Mouse (Mus musculus): ENCODE measurements around the gene Clec16a.

Gene Clec16a

DNA sequence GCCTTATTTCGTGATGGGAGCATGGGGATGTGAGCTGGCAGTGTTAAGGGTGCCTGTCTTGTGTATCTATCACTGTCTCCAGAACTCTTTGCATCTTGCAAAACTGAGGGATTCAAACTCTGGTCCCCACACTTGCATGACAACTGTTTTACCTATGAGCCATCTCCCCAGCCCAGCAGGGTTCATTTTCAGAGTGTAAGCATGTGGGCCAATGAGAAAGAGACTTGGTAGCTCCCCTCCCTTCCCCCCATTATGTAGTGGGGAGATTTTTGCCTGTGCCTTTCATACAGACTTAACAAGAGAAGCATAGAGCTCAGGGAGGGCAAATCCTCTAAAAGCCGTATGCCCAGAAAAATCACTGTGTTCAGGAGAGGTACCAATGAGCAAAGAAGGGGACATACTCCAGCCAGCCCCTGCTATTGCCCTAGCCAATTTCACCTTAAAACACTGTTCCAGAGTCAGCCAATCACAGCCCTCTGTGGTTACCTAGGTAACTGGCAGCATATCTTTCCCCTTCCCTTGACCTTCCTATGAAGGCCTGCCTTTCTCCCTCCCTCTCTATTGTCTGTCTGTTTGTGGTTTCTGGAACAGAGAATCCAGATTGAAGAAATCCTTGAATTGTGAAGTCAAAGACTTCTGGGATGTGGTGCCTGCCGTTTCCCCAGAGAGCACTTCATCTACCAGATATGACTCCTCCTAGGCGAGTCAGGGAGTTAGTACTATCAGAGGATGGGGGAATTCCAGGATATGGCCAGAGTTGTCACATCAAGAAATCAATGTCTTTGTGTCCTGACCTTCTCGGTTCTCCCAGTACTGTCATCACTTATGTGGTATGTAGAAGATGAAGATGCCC, 55.0 kb downstream of the Clec16a start:
- ChIA-PET POLR2A (interaction anchor here in 1 of 4 experiments (0.6 kb wide), 1 partner anchor 28 kb away, joined by 5 read pairs; no protein-coding TSS in a partner anchor), CTCF (interaction anchor here in 1 of 4 experiments (0.9 kb wide), 1 partner anchor 144 kb away, joined by 3 read pairs; no protein-coding TSS in a partner anchor)

DNA sequence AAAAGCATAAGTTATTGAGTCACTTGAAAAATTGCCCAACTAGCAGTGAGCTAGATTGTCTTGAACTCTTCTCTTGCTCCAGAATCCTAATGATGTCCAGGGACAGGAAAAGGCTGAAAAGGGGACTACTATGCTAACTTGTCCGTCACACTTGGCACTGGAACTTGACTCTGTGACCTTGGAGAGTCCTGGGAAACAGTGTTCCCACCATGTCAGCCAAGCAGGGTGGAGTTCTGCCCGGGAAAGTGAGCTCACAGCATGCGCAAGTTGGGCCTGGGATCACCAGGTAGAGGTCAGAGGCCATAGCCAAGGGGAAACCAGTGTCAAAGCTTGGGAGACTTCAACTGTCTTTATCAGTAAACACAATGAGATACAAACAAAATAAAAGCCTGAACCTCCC, 62.7 kb downstream of the Clec16a start:
- ChIA-PET POLR2A (interaction anchor here in 2 of 4 experiments (0.7 to 1.1 kb wide), 2 partner anchors 14 to 278 kb away, joined by 3 to 4 read pairs; no protein-coding TSS in a partner anchor), CTCF (no interaction called here)

DNA sequence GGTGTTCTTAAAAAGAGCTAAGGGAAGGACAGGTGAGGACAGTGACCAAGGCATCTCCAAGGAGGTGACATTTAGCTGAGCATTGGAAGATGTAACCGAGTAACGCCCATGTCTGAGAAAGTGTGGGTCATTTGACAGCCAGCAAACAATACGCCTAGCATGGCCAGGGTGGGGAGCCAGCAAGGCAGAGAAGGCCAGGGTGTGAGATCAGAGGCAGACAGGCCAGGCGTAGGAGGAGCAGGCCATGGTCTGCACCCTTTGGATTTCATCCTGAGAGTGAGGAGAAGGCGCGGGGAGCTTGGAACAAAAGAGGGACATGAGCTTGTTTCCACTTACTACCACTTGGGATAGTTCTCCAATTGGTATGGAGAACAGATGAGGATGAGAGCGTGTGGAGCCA, 64.8 kb downstream of the Clec16a start:
- CTCF ChIA-PET: interaction anchor here in 1 of 4 experiments (1.2 kb wide), 1 partner anchor 176 kb away, joined by 3 read pairs; no protein-coding TSS in a partner anchor
- POLR2A ChIA-PET: interaction anchor here in 2 of 4 experiments (0.6 to 0.9 kb wide), 2 partner anchors 11 kb away, joined by 4 read pairs; no protein-coding TSS in a partner anchor

DNA sequence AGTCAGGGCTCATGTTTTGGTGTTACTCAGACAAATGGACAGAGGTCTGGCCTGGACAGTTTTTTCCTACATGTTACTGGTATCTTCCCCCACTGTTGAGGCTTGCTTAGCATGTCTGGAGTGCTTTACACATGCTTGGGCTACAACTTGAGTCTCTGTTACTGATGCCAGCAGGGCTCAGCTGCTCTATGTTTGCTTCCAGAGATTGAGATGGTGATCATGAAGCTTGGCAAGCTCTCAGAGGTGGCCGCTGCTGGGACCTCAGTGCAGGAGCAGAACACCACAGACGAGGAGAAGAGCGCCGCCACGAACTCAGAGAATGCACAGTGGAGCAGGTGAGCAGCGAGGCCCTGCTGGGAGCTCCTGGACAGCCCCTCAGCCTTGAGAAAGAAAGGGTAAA, 65.7 kb downstream of the Clec16a start:
- POLR2A ChIA-PET: interaction anchor here in 1 of 4 experiments (0.9 kb wide), 1 partner anchor 10 kb away, joined by 4 read pairs; no protein-coding TSS in a partner anchor
- CTCF ChIA-PET: interaction anchor here in 1 of 4 experiments (1.4 kb wide), 1 partner anchor 10 kb away, joined by 3 read pairs; no protein-coding TSS in a partner anchor

DNA sequence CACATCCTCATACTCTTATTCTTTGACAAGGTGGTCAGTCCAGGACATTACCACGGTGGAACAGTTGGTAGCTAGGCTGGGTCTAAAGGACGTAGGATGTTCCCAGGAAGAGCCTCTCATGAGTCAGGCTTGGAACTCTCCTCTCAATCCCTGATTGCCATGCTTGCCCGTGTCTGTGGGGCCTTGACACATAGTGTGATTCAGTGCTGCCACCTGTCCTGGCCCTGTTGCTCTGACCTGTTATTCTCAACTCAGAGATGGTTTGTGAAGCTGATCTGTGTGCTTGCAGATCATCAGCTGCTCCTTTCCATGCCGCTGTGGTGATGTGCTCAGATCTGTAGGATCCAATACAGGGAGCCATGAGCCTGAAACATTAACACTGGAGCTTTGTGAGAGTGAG, 66.2 kb downstream of the Clec16a start:
- ChIA-PET POLR2A (no interaction called here), CTCF (interaction anchor here in 2 of 4 experiments (1.0 to 1.4 kb wide), 2 partner anchors 8 to 9 kb away, joined by 3 to 4 read pairs; no protein-coding TSS in a partner anchor)

DNA sequence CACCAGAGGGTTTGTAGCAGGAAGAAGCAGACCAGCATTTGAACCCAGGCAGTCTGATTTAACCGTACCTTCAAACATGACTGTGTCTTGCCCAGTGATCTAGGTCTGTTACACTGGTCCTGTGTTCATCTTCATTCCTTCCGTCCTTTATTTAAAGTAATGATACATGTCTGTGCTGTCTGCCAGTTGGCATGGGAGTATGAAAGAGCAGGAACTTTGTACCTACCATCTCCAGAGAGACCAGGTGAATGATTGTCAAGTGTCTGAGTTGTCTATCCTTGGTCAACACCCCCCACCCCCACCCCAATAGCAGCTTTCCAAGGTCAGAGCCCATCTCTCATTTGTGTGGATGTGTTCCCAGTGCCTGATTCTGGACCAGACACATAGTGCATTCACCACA, 68.9 kb downstream of the Clec16a start:
- POLR2A ChIA-PET: interaction anchor here in 1 of 4 experiments (1.1 kb wide), 1 partner anchor 9 kb away, joined by 3 read pairs; no protein-coding TSS in a partner anchor
- CTCF ChIA-PET: no interaction called here

DNA sequence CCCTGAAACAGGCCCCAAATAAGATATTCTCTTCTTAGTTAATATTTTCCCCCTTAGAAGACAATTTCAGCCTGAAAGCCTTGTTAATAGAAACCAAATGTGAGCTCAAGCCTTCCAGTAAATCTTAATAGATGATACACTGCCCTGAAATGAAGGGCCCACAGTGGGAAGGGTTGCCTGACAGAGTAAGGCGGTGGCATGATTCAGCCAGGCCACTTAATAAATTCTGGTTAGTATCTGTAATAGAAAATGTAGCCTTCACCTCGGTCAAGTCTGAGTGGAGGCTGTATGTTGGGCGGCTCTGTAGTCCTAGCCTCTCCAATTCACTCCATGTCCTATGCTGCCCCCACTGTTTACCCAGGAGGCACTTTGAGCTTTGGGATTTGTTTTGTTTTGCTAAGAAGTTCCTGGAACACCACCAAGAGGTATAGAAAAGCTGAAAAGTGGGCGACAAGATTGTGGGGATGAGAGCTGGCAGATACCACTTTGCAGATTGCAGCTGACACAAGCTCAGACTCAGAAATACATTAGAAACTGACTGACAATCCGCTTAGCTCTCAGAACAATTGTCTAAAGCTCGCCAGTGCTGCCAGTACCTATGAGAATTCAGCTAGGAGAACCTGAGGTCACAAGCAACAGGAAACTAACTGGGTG, 75.9 kb downstream of the Clec16a start:
- POLR2A ChIA-PET: interaction anchor here (0.6 to 1.6 kb wide), 13 partner anchors 9 to 585 kb away, joined by 3 to 4 read pairs (median 3); partner anchors contain the start of gene Nubp1 (in 1 of the 4)
- CTCF ChIA-PET: interaction anchor here in 3 of 4 experiments (0.6 to 2.2 kb wide), 6 partner anchors 10 to 165 kb away, joined by 3 to 11 read pairs (median 3); no protein-coding TSS in a partner anchor

DNA sequence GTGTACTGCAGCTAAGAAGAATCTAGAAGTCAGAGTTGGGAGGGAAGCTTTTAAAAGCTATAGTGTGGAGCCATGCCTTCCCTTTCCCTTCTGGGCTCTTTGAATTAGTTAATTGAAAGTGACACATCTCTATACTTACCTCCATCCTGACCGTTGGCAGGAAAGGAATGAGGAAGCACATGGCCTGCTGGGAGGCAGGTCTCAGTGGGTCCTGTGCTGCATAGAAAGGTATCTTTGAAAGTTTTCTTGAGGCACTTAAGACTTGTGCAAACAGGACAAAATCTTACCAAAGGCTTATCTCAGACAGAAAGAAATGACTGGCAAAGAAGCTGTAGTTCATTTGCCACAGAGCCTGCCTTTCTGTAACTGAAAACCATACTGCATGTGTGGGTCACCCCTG, 76.6 kb downstream of the Clec16a start:
- CTCF ChIA-PET: interaction anchor here in 2 of 4 experiments (1.0 to 2.2 kb wide), 4 partner anchors 18 to 165 kb away, joined by 3 to 11 read pairs (median 4); no protein-coding TSS in a partner anchor
- POLR2A ChIA-PET: interaction anchor here (0.6 to 1.6 kb wide), 10 partner anchors 9 to 584 kb away, joined by 3 to 4 read pairs (median 3); partner anchors contain the start of gene Nubp1 (in 1 of the 4)

DNA sequence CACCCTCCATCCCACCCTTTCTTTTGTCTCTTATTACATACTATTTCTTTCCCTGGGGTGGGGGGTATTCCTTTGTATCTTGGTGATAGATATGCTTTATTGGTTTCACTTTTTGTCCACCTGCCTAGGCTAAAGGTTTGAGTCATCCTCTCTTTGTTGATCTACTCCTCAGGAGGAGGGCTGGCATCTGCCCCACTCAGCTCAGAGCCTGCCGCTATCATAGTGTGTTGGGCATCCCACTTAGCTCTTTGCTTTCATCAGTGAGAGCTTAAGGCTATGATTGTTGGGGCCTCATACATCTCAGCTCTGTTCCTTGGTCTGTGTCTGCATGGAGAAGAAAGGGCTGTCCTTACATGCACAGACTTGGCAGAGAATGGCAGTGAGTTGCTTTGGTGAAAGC, 81.0 kb downstream of the Clec16a start:
- CTCF ChIA-PET: interaction anchor here in 3 of 4 experiments (0.5 to 2.9 kb wide), 3 partner anchors 14 to 178 kb away, joined by 3 to 11 read pairs (median 4); no protein-coding TSS in a partner anchor
- POLR2A ChIA-PET: no interaction called here

DNA sequence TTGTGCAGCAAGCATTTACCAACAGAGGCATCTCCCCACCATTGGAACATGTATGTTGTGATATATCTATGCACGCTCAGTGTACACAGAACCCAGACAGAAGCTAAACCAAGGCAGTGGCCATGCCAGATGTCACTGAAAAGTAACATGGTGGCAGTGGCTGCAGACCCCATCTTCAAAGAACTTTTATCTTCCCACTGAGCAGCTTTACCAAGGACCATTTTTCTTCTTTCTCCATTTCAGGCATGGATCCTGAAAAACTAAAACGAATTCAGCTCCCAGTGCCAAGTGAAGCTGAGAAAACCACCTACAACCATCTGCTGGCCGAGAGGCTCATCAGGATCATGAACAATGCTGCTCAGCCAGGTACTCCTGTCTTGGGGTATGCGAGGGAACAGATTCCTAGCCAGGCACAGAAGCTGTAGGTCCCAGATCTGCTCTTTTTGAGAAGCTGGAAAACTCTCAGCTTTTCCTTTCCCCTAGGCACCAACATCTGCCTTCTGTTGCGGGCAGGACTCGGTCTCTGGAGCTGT, 82.1 kb downstream of the Clec16a start:
- CTCF ChIA-PET: interaction anchor here in 2 of 4 experiments (0.5 to 2.9 kb wide), 6 partner anchors 13 to 227 kb away, joined by 4 to 11 read pairs (median 4); no protein-coding TSS in a partner anchor
- POLR2A ChIA-PET: interaction anchor here in 2 of 4 experiments (1.0 to 2.5 kb wide), 7 partner anchors 8 to 208 kb away, joined by 3 to 10 read pairs (median 4); partner anchors contain the start of gene Socs1 (in 1 of the 2)

DNA sequence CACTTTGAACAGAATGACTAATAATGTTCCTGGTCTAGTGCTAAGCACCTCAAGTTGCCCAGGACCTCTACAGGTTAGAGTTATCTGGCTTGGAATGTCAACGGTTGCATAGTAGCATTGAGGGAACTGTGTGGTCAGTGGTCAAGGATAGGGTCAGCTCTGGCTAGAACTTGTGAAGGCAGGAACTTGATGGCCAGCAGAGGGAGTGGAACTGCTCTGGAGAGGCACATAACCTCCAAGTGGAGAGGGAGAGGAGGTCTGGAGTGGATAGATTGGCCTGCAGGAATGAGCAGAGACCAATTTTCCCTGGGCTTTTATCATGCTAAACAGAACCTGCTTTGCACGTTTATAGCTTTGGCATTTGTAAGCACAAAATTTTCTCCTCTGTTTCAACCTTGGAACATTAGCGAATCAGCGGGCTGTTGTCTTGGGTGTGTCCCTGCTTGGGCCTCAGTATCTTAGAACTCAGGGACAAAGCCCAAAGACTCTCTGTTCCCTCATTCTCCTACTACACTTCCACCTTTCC, 83.0 kb downstream of the Clec16a start:
- ChIA-PET CTCF (interaction anchor here (0.6 to 2.9 kb wide), 11 partner anchors 12 to 251 kb away, joined by 3 to 11 read pairs (median 5); partner anchors contain the start of gene Socs1 (in 1 of the 4)), POLR2A (interaction anchor here (0.7 to 2.5 kb wide), 13 partner anchors 9 to 240 kb away, joined by 3 to 10 read pairs (median 4); partner anchors contain the start of gene Socs1 (in 1 of the 4))

DNA sequence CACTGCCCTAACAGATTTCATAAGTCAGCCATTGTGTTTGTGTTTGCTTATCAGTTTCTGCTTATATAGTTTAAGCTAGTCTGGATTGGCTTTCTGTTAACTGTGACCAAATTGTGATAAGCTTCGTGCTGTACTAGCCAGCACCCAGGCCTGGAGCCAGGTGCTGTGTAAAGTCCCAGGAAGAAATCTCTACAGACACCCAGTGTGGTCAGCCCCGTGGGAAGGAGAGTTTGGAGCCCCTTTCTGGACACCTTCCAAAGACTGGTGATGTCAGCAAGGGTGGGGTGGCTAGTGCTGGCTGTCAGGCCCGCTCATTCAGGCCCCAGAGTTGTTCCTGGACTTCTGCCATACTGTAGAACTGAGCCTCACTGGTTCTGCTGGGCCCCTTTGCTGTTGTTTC, 83.8 kb downstream of the Clec16a start:
- POLR2A ChIA-PET: interaction anchor here in 3 of 4 experiments (0.6 to 2.5 kb wide), 4 partner anchors 8 to 210 kb away, joined by 3 to 9 read pairs (median 4); no protein-coding TSS in a partner anchor
- CTCF ChIA-PET: no interaction called here

DNA sequence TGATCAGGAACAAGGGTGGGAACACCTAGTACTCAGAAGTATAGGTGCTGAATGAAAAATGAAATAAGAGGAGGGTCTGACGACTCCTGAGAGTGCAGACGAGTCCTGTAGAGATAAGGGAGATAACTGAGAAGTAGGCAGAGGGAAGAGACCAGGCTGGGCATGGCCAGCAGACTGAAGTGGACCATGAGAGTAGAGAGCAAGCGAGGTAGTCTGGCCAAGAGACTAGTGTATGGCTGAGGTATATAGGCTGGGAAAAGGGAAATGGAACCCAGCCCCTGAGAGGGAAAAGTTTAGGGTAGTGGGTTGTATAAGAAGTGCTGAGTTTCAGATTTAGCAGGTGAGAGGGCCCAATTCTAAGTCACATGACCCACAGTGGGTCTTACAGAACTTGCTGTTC, 84.2 kb downstream of the Clec16a start:
- POLR2A ChIA-PET: interaction anchor here in 2 of 4 experiments (0.6 to 2.5 kb wide), 3 partner anchors 8 to 210 kb away, joined by 3 to 9 read pairs (median 3); no protein-coding TSS in a partner anchor
- CTCF ChIA-PET: interaction anchor here in 2 of 4 experiments (0.5 to 1.6 kb wide), 3 partner anchors 10 to 397 kb away, joined by 5 to 7 read pairs (median 6); no protein-coding TSS in a partner anchor

DNA sequence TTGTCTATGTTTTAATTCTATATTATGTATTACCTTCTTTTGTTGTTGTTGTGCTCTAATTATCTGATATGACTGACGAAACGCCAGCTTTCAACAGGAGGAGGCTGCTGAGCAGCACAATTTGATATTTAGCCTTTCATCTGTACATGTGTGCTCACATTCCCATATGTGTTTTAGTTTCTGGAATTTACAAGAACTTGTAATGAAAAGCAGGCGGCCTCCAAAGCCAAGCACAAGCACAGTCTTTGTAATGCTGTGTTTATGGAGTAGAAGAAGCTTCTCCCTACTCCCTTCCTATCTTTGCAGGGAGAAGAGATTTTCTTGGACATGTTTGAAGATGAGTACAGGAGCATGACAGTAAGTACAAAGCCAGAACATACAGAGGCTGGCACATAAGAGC, 89.8 kb downstream of the Clec16a start:
- ChIA-PET POLR2A (no interaction called here), CTCF (no interaction called here)

DNA sequence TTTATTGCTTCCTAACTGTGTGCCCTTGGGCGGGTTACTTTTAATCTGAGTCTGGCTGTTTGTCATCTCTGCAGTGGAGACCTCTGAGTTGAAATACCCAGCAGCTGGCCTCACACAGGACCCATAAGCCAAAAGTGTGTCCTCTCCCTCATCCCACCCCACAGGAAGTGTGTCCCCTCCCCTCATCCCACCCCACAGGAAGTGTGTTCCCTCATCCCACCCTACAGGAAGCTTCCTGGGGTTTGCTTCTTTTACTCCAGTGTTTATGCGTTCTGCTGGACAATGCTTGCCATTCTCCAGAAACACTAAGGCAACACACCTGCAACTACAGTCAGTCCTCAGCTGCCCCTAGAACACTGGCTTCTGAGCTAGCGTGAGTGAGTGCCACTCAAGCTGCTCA, 92.8 kb downstream of the Clec16a start:
- POLR2A ChIA-PET: interaction anchor here in 2 of 4 experiments (0.8 to 2.6 kb wide), 2 partner anchors 10 to 17 kb away, joined by 3 to 9 read pairs; no protein-coding TSS in a partner anchor
- CTCF ChIA-PET: interaction anchor here in 3 of 4 experiments (0.6 to 0.7 kb wide), 6 partner anchors 17 to 1040 kb away, joined by 3 to 6 read pairs (median 6); no protein-coding TSS in a partner anchor

DNA sequence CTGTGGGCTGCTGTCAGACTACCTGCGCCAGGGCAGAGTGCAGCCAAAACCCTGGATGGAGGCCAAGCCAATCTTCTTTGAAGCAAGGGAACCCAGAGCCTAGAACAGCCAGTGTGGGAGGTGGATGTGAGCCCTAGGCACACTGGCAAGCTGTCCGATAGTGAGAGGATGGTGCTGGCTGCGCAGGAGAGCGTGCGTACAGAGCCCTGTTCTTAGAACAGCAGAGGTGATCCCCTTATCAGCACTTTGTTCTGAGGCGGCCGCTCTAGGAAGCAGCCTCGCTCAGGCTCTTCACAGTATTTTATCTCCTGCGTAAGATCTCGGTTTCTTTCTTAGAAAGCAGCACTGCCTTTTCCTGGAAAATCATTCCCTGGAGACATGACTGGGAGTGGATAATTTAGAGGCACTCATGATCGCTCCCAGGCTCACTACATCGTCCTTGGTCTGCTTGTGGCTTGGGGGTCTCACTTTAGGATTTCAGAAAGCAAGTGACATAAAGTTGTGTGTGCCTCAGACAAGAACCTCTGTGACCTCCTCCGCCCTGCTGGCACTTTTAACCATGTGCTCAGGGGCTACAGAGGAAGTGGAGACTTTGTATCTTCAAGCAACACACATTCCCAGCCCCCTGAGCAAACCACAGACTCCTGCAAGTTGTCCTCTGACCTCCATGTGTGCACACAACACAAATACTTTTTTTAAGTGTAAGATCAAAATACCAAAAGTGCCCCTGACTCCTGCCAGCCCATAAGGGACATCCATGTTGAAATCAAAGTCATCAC, 94.2 kb downstream of the Clec16a start:
- CTCF ChIA-PET: interaction anchor here (0.5 to 2.6 kb wide), 47 partner anchors 9 to 240 kb away, joined by 3 to 18 read pairs (median 4); partner anchors contain the start of genes Socs1 (in 3 of the 4), Tnp2 (in 2 of the 4), Dexi (in 1 of the 4) and Prm3 (in 1 of the 4)
- POLR2A ChIA-PET: interaction anchor here in 3 of 4 experiments (0.8 to 2.7 kb wide), 11 partner anchors 10 to 147 kb away, joined by 3 to 11 read pairs (median 4); partner anchors contain the start of gene Socs1 (in 2 of the 3)
